Mouse (Mus musculus) heart, postnatal 0 days (tissue): ENCODE measurements around the gene Pappa.

ENCODE experiments used
- CTCF ChIP-seq: IDR thresholded peaks from 2 replicates; pipeline ENCODE4 v1.5.1; 2016; ENCODE audit warnings: antibody characterized with exemption, control low read depth, low read depth
- EP300 ChIP-seq: IDR thresholded peaks from 2 replicates; pipeline ENCODE4 v1.6.1; 2016; ENCODE audit warnings: antibody characterized with exemption, low read depth

- no peak for TF ChIP-seq CTCF
- TF ChIP-seq EP300, result no peak
Measured at GRCm38 (mm10) chr4:65372731-65373130, 248.8 kb downstream of the Pappa start.
